Mouse (Mus musculus) right cerebral cortex, postnatal 4 days (tissue): ENCODE measurements at regions not wholly inside any gene's neighbourhood (a gene's known extent, or its start where the extent isn't known, plus 50 kb on each side); places are given as distances from the start of the nearest gene placed in this dataset.
A peak's percentile ranks its signal among the peaks of the same experiment; 100 is the strongest.

ENCODE experiments used
- DNase-seq: peaks from one replicate; pipeline ENCODE4 v3.0.0-alpha.2; 2022

GRCm38 (mm10) chr15:11712481-11713274 is 194.4 kb downstream of the Npr3 start:
- DNase-seq, result no peak

DNA sequence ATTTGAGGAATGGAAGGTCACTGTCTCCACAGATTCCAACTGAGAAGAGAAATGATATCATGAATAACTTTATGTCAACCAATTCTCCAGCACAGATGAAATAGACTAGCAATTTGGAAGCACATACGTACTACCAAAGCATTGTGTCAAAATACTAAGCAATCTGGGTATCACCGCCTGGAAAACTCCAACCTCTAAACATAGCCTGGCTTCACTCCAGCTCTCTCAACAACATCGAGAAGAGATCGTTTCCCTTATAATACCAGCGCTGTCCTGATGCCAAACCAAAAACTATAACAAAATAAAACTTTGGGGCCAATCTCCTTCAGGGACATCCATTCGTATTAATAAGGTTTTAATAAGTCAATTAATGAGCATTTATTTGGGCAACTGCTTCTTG is 205.8 kb downstream of the Npr3 start:
- DNase-seq, result no peak

- no peak for DNase-seq
Observed at GRCm38 (mm10) chr15:11699929-11700328, 207.2 kb downstream of the Npr3 start.

DNA sequence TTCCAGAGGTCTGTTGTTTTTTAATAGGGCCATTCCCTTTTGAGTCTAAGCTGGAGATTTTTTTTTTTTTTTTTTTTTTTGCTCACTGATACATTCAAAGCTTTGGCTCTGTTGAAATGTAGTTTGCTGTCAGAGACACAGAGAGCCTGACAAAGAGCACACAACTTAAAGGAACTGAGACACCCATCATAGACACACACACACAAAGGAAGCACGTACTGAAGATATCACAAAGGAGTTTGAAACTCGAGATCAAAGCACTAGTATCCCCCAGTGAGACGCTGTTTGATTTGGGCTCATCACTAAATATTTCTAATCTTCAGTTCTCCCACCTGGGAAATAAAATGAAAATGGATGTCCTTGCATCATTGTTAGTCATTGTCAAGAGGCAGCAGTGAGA is 210.0 kb downstream of the Npr3 start:
- no peak for DNase-seq

DNA sequence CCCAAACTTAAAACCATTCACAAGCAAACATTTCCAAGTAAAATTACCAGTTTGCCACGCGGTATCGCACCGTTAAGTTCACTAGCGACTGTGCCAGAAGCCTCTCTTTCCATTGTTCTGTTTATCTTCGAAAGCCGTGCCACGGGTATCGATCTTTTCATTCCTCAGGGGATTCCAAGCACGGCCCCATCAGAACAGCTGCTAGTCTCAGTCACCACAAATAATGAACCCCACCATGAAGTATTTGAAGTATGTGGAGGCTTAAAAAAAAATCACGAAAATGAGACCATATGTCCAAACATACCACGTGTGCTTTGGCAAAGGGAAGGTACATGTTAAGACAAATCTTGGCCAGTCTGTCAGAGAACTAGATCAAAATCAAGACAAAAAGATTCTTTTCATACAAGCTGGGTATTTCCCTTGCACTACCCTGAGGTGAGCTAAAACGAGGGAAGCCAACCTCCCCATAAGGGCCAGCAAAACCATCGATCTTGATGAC is 213.3 kb downstream of the Npr3 start:
- DNase-seq, result no peak

GRCm38 (mm10) chr15:11664839-11665379 is 242.2 kb downstream of the Npr3 start:
- no peak for DNase-seq

- DNase-seq, result no peak
Observed at GRCm38 (mm10) chr15:11655168-11655567, 251.9 kb downstream of the Npr3 start.

GRCm38 (mm10) chr15:11646241-11646640 is 246.8 kb upstream of the Tars start:
- DNase-seq, result no peak

- no peak for DNase-seq
Observed at GRCm38 (mm10) chr15:11644779-11645178, 245.3 kb upstream of the Tars start.

DNA sequence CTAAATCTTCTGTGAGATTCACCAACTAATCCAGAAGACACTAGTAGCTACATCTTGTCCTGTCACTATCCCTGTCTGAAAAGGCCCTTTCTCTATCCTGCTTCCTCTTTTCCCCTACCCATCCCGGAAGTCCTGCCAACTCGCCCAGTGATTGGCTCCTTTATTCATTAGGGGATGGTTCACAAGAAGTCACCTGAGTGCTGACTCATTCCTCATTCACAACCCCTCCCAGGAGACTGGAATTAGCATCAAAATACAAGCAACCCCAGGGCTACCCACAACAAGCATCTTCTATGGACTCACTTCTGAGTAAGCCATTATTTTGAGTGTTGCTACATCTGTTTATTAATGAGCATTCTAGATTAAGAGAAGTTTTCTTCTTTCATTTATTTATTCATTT is 231.2 kb upstream of the Tars start:
- DNase-seq, result no peak

GRCm38 (mm10) chr15:11626433-11626832 is 227.0 kb upstream of the Tars start:
- no peak for DNase-seq

DNA sequence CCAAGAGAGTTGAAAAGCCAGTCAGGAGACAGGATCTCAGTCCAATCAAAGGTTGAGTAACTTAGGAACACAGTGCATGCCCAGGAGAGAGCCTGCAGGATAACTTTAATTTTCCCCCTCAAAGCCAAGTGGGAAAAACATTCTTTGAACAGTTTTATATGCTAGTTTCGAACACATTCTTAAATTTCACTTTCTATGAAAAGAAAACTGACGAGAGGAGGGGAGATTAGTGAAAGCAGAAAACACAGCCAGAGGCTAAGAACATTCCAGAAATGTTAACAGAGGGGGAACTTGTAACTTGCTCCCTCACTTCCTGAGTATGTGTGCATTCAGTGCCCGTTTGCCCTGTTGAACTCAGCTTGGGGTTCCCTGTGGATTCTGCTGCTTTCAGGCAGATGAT is 213.0 kb upstream of the Tars start:
- no peak for DNase-seq

- DNase-seq, result no peak
Observed at GRCm38 (mm10) chr15:11610043-11610670, 210.7 kb upstream of the Tars start.

- DNase-seq, result no peak
Observed at GRCm38 (mm10) chr15:11607489-11607888, 208.0 kb upstream of the Tars start.

- DNase-seq, result no peak
Observed at GRCm38 (mm10) chr15:11605677-11606076, 206.2 kb upstream of the Tars start.

DNA sequence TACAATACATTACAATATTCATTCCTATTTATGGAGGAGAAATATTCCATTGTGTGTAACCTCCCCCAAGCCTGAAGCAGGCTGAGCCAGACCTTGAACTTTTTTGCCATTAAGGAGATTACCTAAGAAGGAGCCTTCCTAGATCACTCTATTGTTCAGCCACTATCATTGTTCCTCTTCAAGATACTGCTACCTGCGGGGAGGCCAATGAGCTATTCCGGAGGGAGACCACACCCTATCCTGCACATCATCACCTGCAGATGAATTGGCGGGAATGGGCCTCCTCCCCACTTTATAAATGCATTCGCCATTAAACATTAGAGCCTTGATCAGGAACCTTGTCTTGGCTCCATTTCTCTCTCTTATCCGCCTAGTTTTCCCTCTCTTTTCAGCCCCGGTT is 197.6 kb upstream of the Tars start:
- DNase-seq, result no peak

- DNase-seq, result peak; percentile 7
Observed at GRCm38 (mm10) chr15:11590542-11591116, 191.2 kb upstream of the Tars start.

DNA sequence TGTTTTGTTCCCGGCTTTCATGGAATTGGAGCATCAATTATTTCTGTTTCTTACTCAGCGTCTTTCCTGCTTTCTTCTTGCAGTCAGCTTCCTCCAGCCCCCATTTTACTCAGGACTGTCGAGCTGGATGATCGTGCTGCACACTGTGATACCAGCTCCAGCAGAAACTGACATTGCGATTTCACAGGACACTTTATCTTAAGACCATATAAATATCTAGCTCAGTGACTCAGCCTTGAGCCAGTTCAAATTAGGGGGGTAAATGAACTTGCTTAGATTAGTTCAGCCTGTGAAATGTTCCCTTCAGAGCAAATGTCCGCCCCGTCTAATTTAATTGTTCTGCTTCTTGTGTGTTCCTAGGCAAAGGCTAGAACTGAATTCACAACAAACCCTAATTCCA is 190.3 kb upstream of the Tars start:
- no peak for DNase-seq

DNA sequence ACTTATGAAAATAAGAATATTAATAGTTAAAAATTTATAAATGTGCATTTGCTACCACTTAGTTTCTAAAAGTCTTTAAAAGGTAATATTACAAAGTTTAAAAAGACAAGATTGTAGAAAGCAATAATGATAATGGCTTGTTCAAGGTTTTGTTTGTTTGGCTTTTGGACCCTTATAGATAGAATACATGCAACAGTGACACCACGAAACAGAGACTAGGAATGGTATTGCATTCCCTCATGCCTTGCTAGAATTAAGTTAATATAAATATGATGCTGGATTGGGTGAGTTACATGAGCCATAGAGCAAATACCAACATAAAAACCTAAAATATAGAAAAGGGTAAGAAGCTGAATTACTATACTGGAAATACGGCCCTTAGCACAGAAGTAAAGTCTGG is 186.9 kb upstream of the Tars start:
- DNase-seq, result no peak

DNA sequence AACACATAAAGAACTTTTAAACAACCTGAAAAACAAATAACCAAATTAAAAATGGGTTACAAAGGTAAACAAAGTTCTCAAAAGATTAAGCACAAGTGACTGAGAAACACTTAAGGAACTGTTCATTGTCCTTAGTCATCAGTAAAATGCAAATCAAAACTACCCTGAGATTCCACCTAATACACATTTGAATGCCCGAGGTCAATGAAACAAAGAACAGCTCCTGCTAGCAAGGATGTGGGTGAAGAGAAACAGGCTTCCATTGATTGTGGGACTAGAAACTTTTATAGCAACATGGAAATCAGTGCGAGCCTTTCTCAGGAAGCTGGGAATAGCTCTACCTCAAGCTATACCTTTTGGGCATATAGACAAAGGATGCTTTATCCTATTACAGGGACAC is 184.7 kb upstream of the Tars start:
- DNase-seq, result no peak

DNA sequence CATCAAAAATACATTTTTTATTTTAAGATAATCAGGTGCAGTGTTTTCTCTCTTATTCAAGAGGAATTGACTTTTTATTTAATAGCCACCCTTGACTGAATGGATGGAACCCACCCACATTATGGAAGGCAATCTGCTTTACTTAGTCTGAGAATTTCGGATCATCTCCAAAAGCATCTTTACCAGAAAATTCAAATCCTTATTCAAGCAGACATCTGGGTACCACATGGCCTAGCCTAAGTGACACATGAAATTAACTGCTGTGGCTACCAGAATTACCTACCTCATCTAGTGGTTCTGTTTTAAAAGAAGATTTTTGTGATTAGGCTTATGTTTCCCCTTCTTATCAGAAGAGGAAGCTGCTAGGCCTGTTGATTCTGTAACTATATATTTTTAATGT is 178.9 kb upstream of the Tars start:
- no peak for DNase-seq

- no peak for DNase-seq
Observed at GRCm38 (mm10) chr15:11574359-11574758, 174.9 kb upstream of the Tars start.

DNA sequence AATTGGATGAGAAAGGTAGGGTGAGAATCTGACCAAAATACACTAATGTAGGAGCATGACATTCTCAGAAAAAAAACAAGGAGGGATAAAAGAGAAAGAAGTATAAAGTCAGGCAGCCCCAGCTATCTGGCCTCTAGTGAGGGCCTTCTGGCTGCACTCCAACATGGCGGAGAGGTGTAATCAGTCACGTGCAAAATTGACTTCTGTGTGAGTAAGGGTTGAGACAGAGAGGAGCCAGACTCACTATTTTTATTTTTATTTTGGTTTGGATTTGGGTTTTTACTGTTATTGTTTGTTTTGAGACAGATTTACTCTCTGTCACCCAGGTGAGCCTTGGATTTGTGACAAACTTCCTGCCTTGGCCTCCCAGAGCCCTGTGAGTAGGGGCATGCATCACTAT is 174.0 kb upstream of the Tars start:
- DNase-seq, result no peak

DNA sequence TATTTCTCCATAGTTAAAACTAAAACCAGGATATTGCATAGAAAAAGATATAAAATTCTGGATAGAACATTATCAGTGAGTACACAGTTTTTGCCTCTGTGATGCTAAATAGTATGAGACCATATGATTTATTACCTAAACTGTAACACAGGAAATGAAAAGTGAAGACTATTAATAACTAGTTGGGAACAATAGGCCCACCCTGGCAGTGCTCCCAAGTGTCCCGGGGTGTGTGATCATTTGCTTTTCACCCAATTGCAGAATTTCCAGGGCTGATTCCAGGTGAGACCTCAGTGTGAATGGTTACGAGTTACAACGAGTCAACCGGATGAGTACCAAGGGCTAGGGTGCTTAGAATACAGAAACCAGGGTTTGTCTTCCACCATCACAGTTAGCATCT is 172.6 kb upstream of the Tars start:
- DNase-seq, result no peak
